Mouse (Mus musculus) c-Kit-negative CD71-positive TER-119-positive erythroid progenitor cells, embryonic 14.5 days (primary cell): ENCODE results near the gene Crim1.
"Not testable (repeated sequence)": the region's sequence is repeated elsewhere in the genome, so short reads cannot be mapped to it uniquely, and the experiment has no call there.

Experiments
- DNase-seq: peaks from one replicate; pipeline ENCODE4 v3.0.0-alpha.2; 2013; ENCODE audit warnings: low read depth, low spot score

Crim1 gene

DNA sequence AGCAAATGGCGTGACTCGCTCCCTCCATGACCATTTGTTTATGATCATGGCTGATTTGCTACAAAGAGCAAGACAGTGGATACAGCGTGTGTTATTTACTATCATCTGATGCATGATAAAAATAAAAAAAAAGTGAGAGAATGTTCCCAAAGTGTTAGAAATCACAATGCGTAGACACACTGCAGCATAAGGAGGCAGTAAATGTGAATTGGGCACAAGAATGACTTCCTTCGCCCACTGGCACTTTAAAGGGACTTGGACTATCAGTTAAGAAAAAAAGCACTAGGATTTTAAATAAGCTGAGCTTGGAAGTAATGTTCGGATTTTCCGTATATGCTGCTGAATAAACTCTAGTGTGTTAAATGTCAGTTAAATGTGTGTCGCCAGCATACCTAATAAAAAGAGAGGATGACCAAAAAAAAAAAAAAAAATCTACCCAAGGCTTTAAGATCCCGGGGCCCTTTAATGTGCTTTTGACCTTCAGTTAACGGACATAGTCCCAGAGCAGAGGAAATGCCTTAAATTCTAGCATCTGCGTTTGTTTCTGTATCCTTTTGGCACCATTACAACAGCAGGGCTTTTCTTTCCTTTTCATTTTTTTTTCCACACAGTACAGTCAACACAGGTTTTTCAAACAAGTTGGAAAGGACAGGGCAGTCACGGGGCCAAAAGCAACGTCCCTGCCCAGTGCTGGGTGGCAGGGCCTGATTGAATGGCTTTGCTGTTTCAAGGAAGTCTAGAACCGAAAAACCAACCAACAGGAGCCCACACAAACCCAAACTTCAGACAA, 50.3 kb downstream of the Crim1 start:
- no peak for DNase-seq

GRCm38 (mm10) chr17:78253587-78253986, 53.5 kb downstream of the Crim1 start:
- not testable (repeated sequence) for DNase-seq

DNA sequence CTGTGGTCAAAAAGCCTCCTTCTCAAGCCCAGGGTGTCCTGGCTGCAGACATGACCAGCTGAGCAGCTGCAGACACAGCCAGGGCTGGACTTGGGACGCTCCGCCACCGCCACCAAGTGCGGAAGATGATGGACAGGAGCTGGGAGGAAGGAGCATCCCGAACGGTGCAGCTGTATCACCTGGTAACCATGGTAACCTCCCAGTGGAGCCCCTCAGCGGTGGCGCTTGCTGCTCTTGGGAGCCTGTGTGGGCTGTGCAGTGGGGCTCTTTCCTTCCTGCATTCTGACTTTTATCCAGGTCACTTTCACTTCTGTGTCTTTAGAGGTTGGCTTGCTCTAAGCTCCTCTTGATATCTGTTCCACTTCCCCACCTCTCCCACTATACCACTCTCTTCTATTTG, 54.2 kb downstream of the Crim1 start:
- DNase-seq, result no peak

- no peak for DNase-seq
Observed at GRCm38 (mm10) chr17:78255711-78256110, 55.7 kb downstream of the Crim1 start.

- DNase-seq, result no peak
Observed at GRCm38 (mm10) chr17:78256534-78256933, 56.5 kb downstream of the Crim1 start.

DNA sequence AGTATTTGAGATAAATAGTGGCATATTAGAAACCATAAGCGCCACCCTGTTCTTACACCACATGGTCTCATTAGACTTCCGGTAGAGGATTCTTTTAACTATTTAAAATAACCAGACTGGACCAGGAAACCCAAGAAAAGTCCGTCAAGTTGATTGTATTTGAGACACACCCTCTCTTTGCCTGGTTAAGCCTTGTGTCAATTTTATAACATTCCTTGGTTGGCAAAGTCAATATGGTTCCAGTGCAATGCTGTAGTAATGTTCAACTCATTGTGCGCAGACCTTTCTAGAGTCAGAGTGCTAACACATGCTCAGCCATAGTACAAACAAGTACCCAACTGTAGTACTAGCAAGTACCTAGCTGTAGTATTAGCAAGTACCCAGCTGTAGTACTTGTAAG, 61.6 kb downstream of the Crim1 start:
- no peak for DNase-seq

DNA sequence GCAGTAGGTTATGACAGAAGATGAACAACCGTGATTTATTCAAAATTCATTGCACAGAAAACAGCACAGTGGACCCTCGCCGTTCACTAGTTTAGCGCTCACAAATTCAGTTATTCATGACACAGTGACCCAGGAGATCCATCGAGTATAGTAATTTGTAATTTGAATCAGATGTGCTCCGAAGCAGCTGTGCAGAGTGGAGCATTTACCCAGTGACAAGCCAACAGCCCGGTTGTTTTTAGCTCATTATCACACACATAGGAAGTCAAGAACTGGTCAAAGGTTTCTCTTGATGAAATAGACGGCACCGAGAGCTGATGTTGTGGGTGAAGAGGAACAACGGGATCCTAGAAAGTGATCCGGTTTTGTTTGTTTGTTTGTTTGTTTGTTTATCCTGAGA, 64.1 kb downstream of the Crim1 start:
- DNase-seq, result no peak

DNA sequence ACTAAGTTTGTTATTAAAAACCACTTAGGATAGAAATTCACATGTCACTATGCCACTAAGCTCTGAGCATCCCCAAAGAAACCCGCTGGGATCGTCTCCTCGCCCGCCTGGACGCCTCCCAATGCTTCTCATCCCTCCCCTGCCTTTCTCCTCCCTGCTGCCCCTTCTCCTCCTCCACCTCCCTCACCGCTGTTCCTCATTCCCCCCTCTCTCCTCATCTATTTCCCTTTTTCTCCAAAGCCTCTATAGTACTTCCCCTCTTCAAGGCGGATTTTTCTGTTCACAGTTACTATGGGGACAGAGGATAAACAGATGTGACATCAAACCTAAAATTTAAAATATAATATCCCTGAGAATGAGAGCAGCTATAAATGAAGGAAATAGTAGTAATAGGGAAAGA, 65.1 kb downstream of the Crim1 start:
- DNase-seq, result no peak

DNA sequence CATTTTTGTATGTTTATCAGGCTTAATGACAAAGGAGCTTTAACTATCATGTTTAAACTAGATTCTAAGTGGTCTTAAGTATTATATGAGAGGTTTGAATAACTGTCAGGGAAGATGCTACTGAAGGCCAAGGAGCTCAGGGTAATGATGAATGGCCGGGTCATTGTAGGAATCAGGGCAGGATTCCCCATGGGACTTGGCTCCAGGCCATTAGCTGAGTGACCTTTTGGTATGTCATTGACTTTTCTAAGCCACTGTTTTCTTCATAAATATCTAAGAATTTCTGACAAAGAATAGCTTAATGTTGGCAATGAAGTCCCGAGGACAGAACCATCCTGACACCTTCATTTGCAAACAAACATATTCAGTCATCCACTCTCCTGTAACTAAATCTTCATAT, 66.2 kb downstream of the Crim1 start:
- no peak for DNase-seq

GRCm38 (mm10) chr17:78268591-78268990, 68.5 kb downstream of the Crim1 start:
- no peak for DNase-seq

- no peak for DNase-seq
Observed at GRCm38 (mm10) chr17:78269311-78269710, 69.3 kb downstream of the Crim1 start.

- DNase-seq, result no peak
Observed at GRCm38 (mm10) chr17:78270019-78270418, 70.0 kb downstream of the Crim1 start.

DNA sequence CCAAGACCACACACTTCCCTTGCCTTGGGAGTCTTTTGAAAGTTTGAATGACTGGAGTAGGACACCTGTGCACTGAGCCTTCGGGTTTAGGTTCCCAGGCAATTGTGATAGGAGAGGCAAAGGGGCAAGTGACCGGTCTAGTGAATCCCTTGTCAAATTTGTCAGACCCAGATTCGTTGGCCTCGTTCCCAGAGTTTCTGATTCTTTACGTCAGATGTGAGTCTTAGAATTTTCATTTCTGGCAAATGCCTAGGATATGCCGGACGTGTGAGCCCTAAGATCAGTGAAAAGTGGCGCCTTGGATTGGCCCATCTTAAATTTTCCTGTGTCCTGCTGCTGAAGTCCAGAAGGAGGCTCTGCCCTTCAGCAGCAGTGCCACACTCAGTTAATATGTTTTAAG, 71.7 kb downstream of the Crim1 start:
- DNase-seq, result no peak

GRCm38 (mm10) chr17:78272142-78272541, 72.1 kb downstream of the Crim1 start:
- no peak for DNase-seq

DNA sequence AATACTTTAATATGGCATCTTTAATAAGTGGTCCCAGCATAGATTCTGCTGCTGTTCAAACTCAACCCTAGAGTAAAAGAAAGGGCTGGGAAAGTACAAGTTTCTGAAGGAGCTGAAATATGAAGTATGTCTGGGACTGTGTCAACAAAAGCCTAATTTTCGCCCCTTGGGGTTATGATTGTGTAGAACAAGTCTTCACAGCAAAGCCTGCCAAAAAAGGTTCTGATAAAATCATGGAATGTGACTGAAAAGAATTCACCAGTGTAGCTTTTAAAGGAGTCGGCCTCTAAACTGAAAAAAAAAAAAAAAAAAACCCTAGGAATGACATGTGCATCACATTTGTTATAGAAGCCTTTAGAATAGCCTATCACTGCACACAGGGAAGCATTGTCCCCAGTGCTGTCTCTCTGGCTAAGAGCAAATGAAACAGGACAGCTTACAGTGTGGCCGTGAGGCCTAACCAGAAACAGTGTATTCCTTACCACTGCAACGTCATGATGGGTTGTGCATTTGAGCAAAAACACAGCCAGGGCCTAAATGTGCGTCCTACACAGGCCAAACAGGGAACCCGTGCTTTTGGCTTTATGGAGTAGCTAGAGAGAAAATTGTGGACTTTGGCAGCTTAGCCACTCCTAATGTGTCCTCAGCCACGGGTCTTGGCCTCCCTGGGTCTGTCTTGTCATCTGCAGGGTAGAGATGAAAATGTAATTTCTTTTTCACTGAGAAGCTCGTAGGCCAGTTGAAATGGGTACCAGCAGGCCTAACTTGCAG, 72.8 kb downstream of the Crim1 start:
- DNase-seq, result no peak

- no peak for DNase-seq
Observed at GRCm38 (mm10) chr17:78273875-78274274, 73.8 kb downstream of the Crim1 start.

DNA sequence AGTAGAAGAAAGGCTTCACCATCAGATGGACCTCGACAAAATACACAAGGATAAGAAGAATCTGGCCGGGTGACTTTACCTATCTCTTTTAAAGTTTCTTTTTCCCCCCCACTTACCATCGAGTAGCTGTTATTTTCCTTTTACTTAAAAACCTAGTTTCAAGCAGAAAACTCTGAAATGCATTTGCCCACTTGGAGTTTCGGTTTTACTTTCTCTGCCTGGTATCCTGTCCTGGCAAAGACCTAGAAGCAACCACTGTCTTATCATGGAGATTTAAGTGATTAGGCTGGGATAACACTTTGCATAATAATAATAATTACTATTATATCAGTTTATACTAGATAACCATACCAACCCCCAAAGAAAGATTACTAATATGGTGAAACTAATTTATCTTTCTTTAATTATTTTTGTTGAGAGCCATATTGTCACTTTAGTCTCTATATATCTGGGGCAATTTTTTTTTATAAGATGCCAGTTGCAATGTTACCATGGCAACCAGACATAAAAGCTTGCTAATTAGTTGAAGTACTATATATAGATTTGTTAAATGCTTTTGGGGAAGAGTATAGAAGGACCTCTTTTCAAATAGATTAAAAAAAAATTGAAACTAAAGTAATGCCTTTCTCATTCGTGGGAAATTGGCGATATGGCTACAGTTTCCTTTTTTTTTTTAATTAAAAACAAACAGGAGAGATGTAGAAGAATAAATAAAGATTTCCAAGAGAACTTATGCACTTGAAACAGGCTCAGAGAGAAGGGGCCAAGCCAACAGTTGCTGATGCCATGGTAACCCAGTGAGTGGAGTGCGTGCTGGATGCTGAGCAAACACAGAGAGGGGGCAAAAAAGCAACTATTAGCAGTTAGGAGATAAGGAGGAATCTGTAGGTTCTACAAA, 74.8 kb downstream of the Crim1 start:
- no peak for DNase-seq

- no peak for DNase-seq
Observed at GRCm38 (mm10) chr17:78275507-78275813, 75.4 kb downstream of the Crim1 start.

DNA sequence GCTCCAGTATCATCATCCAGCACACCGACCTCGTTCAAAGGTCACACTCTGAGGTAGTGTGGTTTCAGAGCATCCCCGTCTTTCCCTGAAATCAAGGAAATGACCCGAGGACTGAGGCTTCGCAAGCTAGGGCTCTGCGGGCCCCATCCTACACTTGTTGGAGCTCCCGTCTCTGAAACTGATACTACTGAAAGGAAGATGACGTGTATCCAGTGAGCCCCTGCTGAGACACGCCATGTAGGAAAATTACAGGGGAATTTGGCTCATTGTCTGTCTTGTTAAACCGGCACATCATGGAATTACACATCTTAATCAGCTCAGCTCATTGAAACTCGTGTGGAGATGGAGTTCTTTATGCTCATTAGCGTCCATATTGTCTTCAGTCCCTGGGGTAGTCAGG, 79.1 kb downstream of the Crim1 start:
- DNase-seq, result no peak

- no peak for DNase-seq
Observed at GRCm38 (mm10) chr17:78280991-78281712, 81.1 kb downstream of the Crim1 start.

- no peak for DNase-seq
Observed at GRCm38 (mm10) chr17:78283271-78283992, 83.4 kb downstream of the Crim1 start.
